Mouse (Mus musculus): ENCODE results near the gene Smarcd1.
"Not testable (repeated sequence)": the region's sequence is repeated elsewhere in the genome, so short reads cannot be mapped to it uniquely, and the experiment has no call there.

Smarcd1 gene

DNA sequence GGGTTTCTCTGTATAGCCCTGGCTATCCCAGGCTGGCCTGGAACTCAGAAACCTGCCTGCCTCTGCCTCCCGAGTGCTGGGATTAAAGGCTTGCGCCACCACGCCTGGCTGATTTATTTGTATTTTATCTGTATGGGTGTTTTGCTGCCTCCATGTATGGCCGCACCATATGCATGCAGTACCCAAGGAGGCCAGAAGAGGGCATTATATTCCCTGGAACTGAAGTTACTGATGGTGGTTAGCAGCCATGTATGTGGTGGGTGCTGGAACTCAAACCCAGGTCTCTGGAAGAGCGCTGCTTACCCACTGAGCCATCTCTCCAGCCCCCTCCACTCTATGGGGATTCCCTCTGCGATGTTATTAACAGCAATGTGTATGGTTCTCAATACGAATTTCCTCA is 19.0 kb upstream of the Smarcd1 start:
- no peak for DNase-seq (ENCODE audit: low spot score in 2 of 2)

DNA sequence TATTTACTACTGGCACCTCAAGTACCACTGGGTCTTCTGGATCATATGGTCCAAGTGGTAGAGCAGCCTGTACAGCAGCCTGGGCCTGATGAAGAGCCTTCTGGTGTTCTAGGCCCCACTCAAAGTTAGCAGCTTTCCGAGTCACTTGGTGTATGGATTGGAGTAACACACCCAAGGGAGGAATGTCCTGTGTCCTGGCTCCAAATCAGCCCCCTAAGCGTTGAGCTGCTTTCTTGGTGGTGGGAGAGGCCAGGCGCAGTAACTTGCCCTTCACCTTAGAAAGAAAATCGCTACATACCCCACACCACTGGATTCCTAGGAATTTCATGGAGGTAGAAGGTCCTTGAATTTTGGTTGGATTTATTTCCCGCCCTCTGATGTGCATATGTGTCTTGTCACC is 17.8 kb upstream of the Smarcd1 start:
- no peak for DNase-seq (ENCODE audit: low spot score in 2 of 2)

GRCm38 (mm10) chr15:99688712-99689111 is 13.2 kb upstream of the Smarcd1 start:
- peak in 1 of 2 experiments; percentile 64 for DNase-seq (ENCODE audit: low spot score in 2 of 2)

DNA sequence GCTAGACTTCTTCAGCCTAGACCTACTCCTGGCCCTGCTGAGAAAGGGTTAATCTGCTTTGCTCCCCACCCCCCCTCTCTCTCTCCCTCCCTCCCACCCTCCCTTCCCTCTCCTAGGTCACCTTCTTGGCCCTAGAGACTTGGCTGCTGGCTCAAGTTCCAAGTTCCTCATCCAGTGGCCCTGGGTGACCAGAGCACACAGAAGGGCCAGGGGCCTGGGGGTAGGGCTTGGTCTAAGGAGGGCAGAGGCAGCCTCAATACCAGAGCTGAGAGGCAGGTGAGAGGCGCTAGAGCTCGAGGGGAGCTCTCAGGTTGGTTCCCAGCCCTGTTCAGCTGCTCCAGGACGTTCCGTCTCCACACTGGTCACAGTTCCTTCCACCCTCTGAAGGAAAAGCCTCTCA is 11.0 kb upstream of the Smarcd1 start:
- DNase-seq (ENCODE audit: low spot score in 2 of 2), result no peak

DNA sequence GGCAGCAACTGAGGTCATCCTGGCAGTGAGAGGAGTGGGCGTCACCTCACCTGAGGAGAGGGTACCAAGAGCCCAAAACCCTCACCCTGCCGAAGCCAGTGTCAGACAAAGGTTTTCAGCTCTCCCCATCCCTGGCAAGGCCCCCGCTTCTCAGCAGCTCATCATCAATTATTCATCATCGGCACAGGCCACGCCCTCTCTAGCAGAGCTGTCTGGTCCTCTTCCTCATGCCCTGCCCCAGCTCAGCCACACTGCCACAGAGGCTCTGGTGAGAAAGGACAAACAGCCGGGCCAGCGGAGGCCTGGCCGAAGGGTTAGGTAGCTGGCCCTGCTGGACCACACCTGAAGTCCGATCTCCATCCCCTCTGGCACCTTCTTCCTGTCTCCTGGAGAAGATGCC is 10.0 kb upstream of the Smarcd1 start:
- no peak for DNase-seq (ENCODE audit: low spot score in 2 of 2)

GRCm38 (mm10) chr15:99697309-99697708 is 4.6 kb upstream of the Smarcd1 start:
- DNase-seq (ENCODE audit: low spot score in 2 of 2), result no peak

DNA sequence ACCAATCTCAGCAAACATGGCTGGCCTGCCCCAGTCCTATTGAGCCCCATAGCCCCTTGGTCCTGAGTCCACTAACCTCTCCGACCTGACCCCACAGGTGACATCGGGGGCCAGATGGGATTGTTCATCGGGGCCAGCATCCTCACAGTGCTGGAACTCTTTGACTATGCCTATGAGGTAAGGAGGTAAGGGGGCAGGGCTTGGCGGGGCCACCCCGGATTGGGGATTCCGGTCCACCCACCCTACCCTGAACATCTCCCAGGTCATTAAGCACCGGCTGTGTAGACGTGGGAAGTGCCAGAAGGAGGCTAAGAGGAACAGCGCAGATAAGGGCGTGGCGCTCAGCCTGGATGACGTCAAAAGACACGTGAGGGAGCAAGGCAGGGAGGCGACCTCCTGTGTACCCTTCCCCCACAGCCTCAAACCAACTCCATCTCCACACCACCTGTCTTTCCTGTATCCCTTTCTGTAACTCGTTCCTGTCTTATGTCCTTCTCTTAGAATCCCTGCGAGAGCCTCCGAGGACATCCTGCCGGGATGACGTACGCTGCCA is 3.3 kb upstream of the Smarcd1 start:
- no peak for DNase-seq (ENCODE audit: low spot score in 2 of 2)

DNA sequence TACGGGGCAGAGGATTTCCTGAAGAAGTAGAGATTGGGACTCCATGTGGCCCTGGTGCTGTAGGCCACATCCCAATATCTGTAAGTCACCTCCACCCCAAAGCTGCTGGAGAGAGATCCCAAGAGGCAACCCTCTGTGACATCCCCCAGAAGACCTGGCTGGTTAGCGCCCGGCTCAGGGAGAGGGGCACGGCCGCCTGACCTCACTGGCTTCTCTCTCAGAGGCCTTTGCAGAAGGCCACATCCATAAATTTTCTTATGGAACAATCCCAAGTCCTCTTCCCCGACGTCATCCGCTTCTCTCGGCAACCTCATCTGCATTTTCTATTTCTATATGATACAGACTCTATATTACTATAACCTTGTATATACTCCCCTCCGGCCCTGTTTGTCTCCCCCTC is 2.2 kb upstream of the Smarcd1 start:
- no peak for DNase-seq (ENCODE audit: low spot score in 2 of 2)

GRCm38 (mm10) chr15:99700219-99701106 is 1.5 kb upstream of the Smarcd1 start:
- DNase-seq (ENCODE audit: low spot score in 2 of 2), result no peak

DNA sequence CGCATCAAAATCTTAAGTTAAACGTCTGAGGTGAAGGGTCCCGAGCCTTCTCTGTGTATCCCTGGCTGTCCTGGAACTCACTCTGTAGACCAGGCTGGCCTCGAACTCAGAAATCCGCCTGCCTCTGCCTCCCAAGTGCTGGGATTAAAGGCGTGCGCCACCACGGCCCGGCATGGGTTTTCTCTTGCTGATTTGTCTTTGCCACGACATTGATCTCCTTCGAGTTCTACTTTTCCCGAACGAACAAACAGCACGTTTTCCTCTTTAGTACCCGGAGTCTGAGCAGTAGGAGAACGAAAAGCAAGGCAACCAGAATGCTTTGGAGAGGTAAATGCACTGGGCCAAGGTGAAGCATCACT is 310 bp upstream of the Smarcd1 start:
- not testable (repeated sequence) for DNase-seq (ENCODE audit: low spot score in 2 of 2)

- DNase-seq (ENCODE audit: low spot score in 2 of 2), result no peak
Observed at GRCm38 (mm10) chr15:99703104-99703503, 1.2 kb downstream of the Smarcd1 start.

DNA sequence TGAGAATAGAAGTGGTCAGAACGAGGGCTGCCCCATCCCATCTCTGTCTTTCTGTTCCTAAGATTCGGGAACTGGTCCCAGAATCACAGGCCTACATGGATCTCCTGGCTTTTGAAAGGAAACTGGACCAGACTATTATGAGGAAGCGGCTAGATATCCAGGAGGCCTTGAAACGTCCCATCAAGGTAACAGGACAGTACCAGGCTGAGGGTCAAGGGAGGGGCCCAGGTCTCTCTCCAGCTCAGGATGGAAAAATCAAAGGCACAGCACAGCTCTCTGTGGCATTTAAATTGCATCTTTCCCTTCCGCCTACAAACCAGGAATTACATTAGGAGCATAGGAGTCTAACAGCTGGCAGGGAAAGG is 1.7 kb downstream of the Smarcd1 start:
- no peak for DNase-seq (ENCODE audit: low spot score in 2 of 2)

DNA sequence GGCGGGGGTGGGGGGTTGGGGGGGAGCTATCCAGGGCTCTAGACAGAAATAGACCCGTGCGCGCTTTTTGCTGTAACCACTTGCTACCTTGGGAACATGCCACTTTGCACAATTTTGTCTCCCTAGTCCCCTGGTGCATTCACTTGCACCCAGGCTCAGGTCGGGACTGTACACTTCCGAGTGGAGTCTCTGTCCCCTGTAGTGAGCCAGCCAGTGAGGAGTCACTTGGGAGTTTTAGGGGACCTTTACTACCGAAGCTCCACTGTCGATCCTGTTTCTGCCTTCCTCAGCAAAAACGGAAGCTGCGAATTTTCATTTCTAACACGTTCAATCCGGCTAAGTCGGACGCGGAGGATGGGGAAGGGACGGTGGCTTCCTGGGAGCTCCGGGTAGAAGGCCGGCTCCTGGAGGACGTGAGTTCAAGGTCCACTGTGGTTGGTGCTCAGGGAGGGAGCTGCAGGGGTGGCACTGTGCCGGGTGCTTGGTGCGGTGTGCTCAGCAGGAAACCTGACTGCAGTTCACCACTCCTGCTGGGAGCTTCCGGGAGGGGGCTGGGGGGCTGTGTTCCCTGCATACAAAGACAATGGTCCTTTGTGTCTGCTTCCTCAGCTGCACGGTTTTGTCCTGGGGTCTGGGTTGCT is 2.2 kb downstream of the Smarcd1 start:
- no peak for DNase-seq (ENCODE audit: low spot score in 2 of 2)

DNA sequence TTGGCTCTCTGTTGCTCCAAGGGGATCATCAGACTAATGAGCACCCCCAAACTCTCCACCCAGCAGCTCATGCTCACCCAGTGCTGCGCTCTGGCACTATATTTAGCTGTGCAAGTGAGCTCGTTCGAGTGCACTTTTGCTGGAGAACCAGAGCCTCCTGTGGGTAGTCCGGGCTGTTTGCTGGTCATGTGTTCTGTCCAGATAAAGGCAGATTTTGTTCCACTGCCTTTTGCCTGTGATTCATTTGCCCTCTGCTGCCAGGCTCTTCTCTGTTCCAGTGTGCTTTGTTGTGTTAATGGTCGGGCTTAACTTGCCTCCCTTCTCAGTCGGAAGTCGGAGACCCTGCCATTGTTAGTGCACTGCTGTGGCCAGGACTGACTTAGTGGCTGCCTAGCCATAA is 3.0 kb downstream of the Smarcd1 start:
- DNase-seq (ENCODE audit: low spot score in 2 of 2), result no peak

DNA sequence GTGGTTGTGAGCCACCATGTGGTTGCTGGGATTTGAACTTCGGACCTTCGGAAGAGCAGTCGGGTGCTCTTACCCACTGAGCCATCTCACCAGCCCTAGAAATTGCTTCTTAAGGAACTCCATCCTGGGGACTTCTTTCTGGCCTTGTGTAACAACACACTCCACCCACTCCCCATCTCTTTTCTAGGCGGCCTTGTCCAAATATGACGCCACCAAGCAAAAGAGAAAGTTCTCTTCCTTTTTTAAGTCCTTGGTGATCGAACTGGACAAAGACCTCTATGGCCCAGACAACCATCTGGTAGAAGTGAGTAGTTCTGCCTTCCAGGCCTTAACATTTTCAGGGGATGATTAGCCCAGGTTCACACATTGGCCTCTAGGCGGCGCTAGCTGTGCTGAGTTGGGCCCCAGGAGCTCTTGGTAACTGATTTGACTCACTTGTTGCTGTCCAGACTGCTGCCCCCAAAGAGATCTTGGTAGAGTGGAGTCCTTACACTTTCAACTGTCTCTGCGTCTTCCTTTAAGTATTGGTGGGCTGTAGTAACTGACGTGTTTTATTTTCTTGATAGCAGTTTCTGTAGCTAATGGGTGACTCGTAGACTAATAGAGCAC is 3.6 kb downstream of the Smarcd1 start, which contains the start of gene Gm17349:
Gm17349 (minus strand) TSS at position 51 of the 609 bp plus-strand sequence.
- peak in 1 of 2 experiments; percentile 64 for DNase-seq (ENCODE audit: low spot score in 2 of 2)

DNA sequence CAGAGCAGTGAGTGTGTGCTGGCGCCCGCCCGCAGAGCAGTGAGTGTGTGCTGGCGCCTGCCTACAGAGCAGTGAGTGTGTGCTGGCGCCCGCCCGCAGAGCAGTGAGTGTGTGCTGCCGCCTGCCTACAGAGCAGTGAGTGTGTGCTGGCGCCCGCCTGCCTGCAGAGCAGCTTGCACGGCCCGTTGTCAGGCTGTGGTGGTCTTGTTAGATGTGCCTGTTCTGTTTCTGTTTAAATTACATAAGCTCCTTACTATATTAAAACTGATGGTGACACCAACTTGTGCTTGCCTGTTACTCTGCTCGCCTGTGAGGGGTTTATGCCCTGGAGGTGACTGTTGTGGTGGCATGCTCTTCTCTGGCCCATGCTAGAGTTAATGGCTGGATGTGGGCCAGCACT is 6.2 kb downstream of the Smarcd1 start:
- DNase-seq (ENCODE audit: low spot score in 2 of 2), result no peak

DNA sequence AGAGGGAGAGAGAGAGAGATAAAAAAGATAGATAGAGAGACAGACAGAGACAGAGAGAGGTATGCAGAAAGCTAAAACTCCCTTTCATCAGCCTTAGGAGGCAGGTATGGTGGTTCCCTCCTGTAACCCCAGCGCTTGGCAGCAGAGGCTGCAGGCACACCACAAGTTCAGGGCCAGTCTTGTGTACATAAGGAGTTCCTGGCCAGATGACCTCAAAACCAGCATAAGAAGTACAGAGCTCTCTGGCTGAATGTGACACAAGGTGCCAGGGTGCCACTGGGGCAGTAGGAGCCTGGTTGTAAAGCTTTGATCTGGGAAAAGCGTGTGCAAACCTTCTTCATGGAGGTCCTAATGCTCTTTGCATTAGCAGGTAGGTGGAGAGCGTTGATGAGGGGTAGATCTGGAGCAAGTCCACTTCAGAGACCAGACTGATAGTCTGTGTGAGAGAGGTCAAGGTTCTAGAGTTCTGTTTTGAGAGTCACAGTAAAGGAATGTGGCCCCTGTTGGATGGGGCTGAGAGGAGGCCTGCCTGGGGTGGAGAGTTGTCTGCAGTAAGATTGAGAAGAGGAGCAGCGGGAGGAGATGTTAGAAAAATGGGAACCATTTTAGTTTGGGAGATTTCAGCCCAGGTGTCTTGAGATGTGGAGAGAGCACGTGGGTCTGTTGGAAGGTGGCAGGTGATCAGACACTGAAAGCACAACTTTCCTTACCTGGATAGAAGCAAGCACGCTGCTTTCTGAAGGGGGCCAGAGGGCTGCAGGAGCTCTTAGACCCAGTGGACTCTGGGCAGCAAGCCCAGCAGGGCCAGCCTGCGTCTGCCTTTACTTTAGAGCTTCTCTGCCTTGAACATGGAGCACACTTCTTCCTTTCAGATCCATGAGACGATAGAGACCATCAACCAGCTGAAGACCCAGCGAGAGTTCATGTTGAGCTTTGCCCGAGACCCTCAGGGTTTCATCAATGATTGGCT is 8.6 kb downstream of the Smarcd1 start:
- DNase-seq (ENCODE audit: low spot score in 2 of 2), result no peak

GRCm38 (mm10) chr15:99711491-99711890 is 9.6 kb downstream of the Smarcd1 start:
- no peak for DNase-seq (ENCODE audit: low spot score in 2 of 2)

DNA sequence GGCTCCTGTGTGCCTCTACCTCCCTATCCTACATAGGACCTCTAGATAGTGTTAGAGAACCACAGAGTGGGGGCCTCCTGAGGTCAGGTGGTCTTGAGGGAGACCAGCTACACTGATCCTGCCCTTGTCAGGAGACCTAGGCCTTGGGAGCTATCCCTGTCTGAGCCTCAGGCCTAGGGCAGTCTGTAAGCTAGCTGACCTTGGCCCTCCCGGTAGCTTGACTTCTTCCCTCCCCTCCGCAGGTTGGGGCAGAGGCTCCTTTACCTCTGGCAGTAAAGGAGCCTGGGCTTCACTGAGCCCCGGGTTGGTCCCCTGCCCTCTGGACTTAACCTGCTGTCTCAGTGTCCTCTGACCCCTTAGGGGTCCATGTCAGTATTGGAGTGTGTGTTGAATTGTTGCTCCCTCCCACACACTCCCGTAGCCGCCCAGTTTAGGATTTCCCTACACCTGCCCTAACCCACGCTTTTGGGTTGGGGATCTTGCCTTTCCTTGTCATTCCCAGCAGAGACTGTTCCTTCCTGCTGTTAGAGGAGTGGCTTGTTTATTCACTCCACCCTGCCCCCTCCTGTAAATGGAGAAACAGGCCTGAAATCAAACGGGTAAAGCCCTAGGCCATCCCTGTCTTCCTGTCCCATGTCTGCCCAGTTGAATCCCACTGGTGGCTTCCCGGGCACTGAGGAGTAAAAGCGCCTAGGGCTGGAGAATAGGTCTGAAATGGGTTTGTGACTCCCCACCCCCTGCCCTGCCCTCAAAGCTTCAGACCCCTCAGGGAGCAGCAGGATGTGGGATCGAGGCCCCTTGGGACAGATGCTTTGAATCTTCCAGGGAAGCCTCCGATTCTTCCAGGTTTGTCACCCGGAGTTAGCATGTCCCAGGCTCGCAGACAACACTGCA is 11.0 kb downstream of the Smarcd1 start:
- DNase-seq (ENCODE audit: low spot score in 2 of 2), result no peak

- no peak for DNase-seq (ENCODE audit: low spot score in 2 of 2)
Observed at GRCm38 (mm10) chr15:99713569-99713968, 11.6 kb downstream of the Smarcd1 start.

Data from cerebellum, postnatal 4 days (tissue).